Mouse (Mus musculus): ENCODE data around the gene Btaf1.
"Not testable (repeated sequence)": the region's sequence is repeated elsewhere in the genome, so short reads cannot be mapped to it uniquely, and the experiment has no call there.

Gene Btaf1

GRCm38 (mm10) chr19:36922936-36923335 is 2.9 kb upstream of the Btaf1 start:
- no peak for DNase-seq

DNA sequence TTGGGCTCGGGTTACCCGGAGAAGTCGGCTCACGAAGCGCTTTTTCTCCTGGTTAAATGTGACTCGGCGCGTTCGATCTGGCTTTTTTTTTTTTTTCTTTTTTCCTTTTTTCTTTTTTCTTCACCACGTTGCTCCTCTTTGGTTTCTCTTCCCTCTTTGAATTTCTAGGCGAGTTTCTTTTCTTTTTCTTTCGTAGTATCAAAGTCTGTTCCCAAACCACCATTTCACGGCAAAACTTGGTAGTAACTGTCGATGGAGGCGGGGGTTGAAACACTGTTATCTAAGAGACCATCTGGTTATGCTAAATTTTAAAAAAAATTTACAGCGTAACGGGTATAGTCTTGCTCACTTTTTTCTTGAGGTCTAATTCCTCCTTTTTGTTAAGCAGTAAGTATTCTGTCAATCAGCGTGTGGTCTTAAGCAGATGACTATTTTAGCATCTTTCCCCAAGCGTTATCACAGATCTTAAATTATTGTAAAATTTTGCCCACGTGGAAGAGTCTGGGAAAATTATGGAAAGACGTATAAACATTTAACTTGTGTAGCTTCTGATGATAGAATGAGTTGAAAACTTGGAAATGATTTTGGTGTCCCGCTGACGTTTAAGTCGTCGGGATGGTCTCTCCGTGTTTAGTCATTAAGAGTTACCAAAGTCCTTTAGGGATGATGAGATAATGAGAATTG is 816 bp downstream of the Btaf1 start:
- no peak for DNase-seq

- no peak for DNase-seq
These were observed 2.0 kb downstream of the Btaf1 start for GRCm38 (mm10) chr19:36927800-36928361.

GRCm38 (mm10) chr19:36929816-36930215 is 3.9 kb downstream of the Btaf1 start:
- DNase-seq: no peak

DNA sequence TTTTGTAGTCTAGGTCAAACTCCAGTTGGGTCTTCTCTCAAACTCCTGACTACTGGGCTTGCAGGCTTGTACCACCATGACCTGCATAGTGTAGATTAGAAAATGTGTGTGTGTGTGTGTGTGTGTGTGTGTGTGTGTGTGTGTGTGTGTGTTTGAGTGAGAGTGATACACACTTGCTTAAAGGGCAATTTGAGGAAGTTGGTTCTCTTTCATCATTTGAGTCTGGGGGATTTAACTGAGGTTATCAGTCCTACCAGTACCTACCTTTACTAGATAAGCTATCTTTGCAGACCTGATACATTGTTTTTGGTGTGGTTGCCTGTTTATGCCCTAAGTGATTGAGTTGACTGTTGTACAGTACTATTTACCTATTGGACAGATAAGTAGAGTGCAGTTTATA is 6.2 kb downstream of the Btaf1 start:
- no peak for DNase-seq

- DNase-seq: no peak
These were observed 6.7 kb downstream of the Btaf1 start for GRCm38 (mm10) chr19:36932613-36933012.

GRCm38 (mm10) chr19:36936285-36936684 is 10.4 kb downstream of the Btaf1 start:
- DNase-seq: no peak

- no peak for DNase-seq
These were observed 12.1 kb downstream of the Btaf1 start for GRCm38 (mm10) chr19:36938008-36938407.

DNA sequence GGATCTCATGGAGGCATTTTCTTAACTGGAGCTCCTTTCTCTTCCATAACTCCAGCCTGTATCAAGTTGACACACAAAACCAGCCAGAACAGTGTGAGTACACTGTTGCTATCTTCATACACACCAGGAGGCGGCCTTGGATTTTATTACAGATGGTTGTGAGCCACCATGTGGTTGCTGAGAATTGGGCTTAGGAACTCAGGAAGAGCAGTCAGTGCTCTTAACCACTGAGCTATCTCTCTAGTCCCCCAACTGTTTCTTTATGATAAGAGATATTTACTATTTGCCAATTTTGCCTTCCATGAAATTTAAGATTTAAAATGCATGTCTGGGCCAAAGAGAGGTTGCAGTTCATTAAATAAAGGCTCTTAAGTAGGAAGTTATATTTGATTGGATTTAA is 14.2 kb downstream of the Btaf1 start:
- DNase-seq: no peak

GRCm38 (mm10) chr19:36953637-36954206 is 27.8 kb downstream of the Btaf1 start:
- DNase-seq: no peak

DNA sequence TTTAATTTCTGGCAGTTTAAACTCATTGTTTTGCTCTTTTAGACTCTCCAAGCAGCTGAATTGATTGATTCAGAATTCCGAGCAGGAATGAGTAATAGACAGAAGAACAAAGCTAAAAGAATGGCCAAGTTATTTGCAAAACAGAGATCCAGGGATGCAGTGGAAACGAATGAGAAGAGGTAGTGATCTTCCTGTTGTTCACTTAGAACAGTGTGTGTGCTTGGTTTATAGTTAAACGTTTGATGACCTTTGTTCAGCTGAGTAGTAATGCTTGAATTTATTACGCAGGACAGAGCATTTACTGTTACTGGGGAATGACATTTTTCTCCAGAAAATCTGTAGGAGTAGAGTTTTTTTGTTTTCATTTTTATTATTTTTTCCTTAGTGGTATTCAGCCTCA is 32.5 kb downstream of the Btaf1 start:
- DNase-seq: peak; percentile 61

DNA sequence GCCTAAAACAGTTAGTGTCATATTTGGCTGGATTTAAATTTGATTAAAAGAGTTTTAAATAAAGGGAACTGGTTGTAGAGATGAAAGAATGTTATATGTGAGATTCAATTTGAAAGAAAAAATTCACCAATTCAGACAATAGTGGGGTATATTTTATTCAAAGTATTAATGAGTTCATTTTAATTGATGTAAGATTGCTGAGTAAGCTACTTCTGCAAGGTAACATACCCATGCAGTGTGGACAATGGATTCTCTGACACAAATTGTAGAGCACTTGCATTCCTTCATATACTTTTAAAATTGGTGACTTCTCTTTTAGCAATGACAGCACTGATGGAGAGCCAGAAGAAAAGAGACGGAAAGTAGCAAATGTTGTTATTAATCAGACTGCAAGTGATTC is 35.4 kb downstream of the Btaf1 start:
- no peak for DNase-seq

DNA sequence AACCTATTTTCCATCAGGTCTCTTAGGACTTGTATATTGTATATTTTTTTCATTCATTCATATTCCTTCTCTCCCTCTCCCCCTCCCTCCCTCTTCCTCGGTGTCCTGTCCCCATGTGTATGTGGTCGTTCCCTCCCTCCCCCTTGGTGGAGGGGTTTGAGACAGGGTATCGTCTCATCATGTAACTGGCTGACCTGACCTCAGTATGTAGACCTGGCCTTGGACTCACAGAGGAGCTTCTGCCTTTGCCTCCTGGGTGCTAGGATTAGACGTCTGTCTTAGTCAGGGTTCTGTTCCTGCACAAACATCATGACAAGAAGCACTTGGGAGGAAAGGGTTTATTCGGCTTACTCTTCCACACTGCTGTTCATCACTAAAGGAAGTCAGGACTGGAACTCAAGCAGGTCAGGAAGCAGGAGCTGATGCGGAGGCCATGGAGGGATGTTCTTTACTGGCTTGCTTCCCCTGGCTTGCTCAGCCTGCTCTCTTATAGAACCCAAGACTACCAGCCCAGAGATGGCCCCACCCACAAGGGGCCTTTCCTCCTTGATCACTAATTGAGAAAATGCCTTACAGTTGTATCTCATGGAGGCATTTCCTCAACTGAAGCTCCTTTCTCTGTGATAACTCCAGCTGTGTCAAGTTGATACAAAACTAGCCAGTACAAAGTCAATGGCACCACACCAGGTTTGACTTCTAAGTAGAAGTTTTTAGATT is 36.8 kb downstream of the Btaf1 start:
- DNase-seq: not testable (repeated sequence)

DNA sequence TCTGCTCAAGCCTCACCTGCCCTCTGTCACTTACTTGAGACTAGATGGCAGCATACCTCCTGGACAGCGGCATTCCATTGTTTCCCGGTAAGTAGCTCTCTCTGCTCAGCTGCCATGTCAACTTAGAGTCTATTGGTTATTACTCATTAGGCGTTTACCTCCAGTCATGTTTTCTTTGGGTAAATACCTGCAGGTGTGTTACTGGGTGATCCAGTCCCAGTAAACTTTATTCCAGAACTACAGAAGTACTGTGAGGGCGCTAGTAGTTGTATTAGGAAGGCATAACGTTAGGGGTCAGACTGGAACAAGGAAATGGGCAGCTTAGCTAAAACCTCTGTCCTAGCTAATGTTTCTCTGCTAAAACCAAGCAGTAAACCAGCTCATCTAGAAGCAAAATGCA is 78.7 kb downstream of the Btaf1 start:
- DNase-seq: no peak

DNA sequence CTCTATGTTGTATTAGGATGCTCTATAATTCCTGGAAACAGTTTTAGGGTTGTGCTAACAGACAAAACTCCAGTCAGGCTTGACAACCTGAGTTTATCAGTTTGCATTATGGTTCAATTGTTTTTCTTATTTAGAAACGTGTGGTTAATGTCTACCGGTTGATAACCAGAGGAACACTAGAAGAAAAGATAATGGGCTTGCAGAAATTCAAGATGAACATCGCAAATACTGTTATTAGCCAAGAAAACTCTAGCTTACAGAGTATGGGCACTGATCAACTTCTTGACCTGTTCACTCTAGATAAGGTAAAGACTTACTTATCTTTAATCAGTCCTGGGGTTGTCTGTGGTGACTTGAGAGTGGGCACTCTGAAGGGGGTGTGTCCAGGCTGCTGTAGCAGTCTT is 84.0 kb downstream of the Btaf1 start:
- no peak for DNase-seq

DNA sequence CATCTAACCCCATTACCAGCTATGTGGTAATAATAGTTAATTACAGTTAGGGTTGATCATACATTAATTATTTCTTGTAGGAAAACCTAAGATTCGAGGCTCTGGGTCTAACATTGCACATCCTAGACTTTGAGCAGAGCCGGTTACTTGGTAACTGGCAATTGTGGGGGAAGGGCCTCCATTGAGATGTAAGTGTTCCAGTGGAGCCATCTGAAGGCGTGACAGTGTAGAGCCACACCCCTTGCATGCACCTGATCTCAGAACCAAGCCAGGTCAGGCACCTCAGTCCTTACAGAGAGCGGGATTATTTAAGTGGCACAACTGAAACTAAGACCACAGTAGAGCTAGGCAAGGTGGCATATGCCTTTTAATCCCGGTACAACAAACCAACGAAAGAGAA is 87.6 kb downstream of the Btaf1 start:
- DNase-seq: peak; percentile 73

GRCm38 (mm10) chr19:37014173-37014939 is 88.5 kb downstream of the Btaf1 start:
- DNase-seq: no peak

DNA sequence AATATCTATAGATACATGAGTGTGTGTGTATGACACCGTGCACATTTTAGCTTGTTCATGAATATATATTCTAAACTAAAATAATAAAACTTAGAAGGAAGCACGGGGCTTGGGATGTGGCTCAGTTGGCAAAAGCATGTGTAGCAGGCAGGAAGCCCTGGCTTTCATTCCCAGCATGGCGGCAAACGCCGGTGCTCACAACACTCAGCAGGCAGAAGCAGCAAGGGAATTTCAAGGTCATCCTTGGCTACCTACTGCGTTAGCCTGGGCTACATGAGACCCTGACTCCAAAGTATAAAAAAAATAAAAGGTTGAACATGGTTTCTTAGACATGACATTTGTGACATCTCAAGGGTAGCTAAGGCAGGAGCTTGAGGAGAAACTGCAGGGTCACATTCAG is 91.0 kb downstream of the Btaf1 start:
- no peak for DNase-seq

GRCm38 (mm10) chr19:37018411-37018810 is 92.5 kb downstream of the Btaf1 start:
- peak; percentile 56 for DNase-seq

- no peak for DNase-seq
These were observed 93.1 kb downstream of the Btaf1 start for GRCm38 (mm10) chr19:37018931-37019330.

GRCm38 (mm10) chr19:37020531-37020930 is 94.7 kb downstream of the Btaf1 start:
- no peak for DNase-seq

GRCm38 (mm10) chr19:37020951-37021350 is 95.1 kb downstream of the Btaf1 start:
- DNase-seq: no peak

GRCm38 (mm10) chr19:37022146-37022545 is 96.3 kb downstream of the Btaf1 start:
- DNase-seq: no peak
